Mouse (Mus musculus) cortical plate, adult 2 months (tissue): ENCODE results near the gene Gm16181.

Experiments
- CTCF ChIP-seq: fragments of 200-500 bp; IDR thresholded peaks from 2 replicates; pipeline ENCODE4 v1.5.1; 2011; ENCODE audit warnings: mild to moderate bottlenecking, control low read depth, low read length; ENCODE audit not compliant: insufficient read depth; ENCODE audit errors: extremely low read depth
- POLR2A ChIP-seq: fragments of 200-500 bp; IDR thresholded peaks from 2 replicates; pipeline ENCODE4 v1.6.1; 2011; ENCODE audit warnings: mild to moderate bottlenecking, low read length, control low read depth; ENCODE audit not compliant: insufficient read depth; ENCODE audit errors: extremely low read depth

DNA sequence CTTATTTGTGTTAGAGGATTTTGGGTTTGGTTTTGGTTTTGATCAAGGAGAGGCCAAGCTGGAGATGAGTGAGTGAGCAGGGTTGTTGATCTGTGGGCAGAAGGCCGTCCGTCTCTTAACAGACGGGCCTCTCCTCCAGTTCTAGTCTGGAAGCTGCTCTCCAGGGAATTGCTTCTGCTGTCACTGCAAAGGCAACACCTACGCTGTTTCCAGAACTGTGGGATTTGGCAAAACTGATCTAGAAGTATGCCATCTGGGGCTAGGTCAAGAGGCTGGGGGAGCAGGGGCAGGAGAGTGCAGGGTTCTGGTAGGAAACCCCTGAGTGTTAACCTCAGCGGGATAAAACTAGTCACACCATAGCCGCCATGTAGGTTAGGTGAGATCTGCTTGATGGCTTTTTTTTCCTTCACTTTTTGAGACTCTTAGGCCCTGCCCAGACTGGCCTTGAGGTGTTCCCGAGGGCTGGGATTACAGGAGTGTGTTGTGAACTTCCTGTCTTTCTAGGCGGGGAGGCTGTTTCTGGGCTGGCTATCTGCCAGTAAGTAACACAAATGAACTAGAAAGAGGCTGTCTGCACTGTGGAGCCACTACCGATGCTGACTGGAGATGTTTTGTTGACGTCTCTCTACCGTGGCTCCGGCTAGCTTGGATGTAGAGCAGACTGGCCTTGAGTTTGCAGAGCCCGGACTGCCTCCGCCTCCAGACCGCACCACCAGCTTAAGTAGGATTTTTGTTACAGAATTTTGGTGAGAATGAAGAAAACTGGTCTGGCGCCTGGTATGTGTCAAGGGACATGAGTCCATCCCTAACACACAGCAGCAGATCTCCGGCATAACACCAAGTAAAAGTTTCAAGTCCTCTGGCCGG is 12.7 kb downstream of the Gm16181 start, which contains the start of gene Atp6v1g2:
- TF ChIP-seq POLR2A (no peak), CTCF (no peak)
